Mouse (Mus musculus) CH12.LX (cell line): ENCODE data around the gene Rps11.

Experiments used
- BHLHE40 ChIP-seq: IDR thresholded peaks from 2 replicates; pipeline ENCODE4 v1.6.1; 2011; ENCODE audit warnings: mild to moderate bottlenecking, low read depth, low read length, improper control_type of control experiment
- CTCF ChIP-seq, 2 experiments: IDR thresholded peaks in 1 of 2; conservative IDR thresholded peaks in 1 of 2; 2 replicates each; pipeline ENCODE4 v1.5.1; 2011 to 2012; ENCODE audit warnings: low read depth in 2 of 2, low read length in 2 of 2, improper control_type of control experiment in 1 of 2, inconsistent platforms in 1 of 2, mild to moderate bottlenecking in 1 of 2, moderate library complexity in 1 of 2
- EP300 ChIP-seq: IDR thresholded peaks from 2 replicates; pipeline ENCODE4 v1.6.1; 2011; ENCODE audit warnings: low read length, improper control_type of control experiment
- HCFC1 ChIP-seq: IDR thresholded peaks from 2 replicates; pipeline ENCODE4 v1.6.1; 2012; ENCODE audit warnings: low read depth, mild to moderate bottlenecking, inconsistent platforms, low read length, improper control_type of control experiment
- MAFK ChIP-seq: IDR thresholded peaks from 2 replicates; pipeline ENCODE4 v1.6.1; 2011; ENCODE audit warnings: low read length, improper control_type of control experiment; ENCODE audit not compliant: insufficient replicate concordance
- MAX ChIP-seq: IDR thresholded peaks from 2 replicates; pipeline ENCODE4 v1.6.1; 2011; ENCODE audit warnings: low read length, improper control_type of control experiment
- MXI1 ChIP-seq: IDR thresholded peaks from 2 replicates; pipeline ENCODE4 v1.6.1; 2011; ENCODE audit warnings: mild to moderate bottlenecking, low read depth, low read length, improper control_type of control experiment
- POLR2A ChIP-seq: IDR thresholded peaks from 2 replicates; pipeline ENCODE4 v1.6.1; 2011; ENCODE audit warnings: low read depth, mild to moderate bottlenecking, improper control_type of control experiment, low read length
- POLR2AphosphoS2 ChIP-seq: IDR thresholded peaks from 2 replicates; pipeline ENCODE4 v1.6.1; 2011; ENCODE audit warnings: low read depth, low read length, improper control_type of control experiment
- USF2 ChIP-seq: conservative IDR thresholded peaks from 2 replicates; pipeline ENCODE4 v1.6.1; 2011; ENCODE audit warnings: low read depth, low read length, improper control_type of control experiment

GRCm38 (mm10) chr7:45097479-45097878 is 26.8 kb downstream of the Rps11 start:
- no peak for TF ChIP-seq CTCF (conservative IDR thresholded peaks at IDR 0.05 in 1 of 2, IDR thresholded peaks at IDR 0.05 in 1 of 2; ENCODE audit: low read depth in 2 of 2, low read length in 2 of 2)
- no peak for TF ChIP-seq MAFK
- no peak for TF ChIP-seq USF2
- no peak for TF ChIP-seq POLR2A
- TF ChIP-seq EP300: no peak
- no peak for TF ChIP-seq HCFC1
- no peak for TF ChIP-seq MAX
- TF ChIP-seq POLR2AphosphoS2: no peak
- TF ChIP-seq MXI1: no peak
- TF ChIP-seq BHLHE40: no peak
